Mouse (Mus musculus): ENCODE results near the gene Cped1. TPM values are rescaled to one million over a fixed set of nuclear protein-coding genes. Genes with fewer than 3 reads are reported as not detected.
"Not testable (repeated sequence)": the region's sequence is repeated elsewhere in the genome, so short reads cannot be mapped to it uniquely, and the experiment has no call there.

Gene Cped1
- total and polyA plus RNA-seq, 3 experiments, result not detected

GRCm38 (mm10) chr6:22124575-22125330, 139.0 kb downstream of the Cped1 start:
- H3K4me3 ChIP-seq (ENCODE audit: control insufficient read depth in 1 of 2, insufficient read depth in 1 of 2, low read depth in 2 of 2, low read length in 2 of 2); H3K27ac ChIP-seq (ENCODE audit: control insufficient read depth, low read depth, low read length); H3K4me1 ChIP-seq (ENCODE audit: control insufficient read depth in 1 of 2, insufficient read depth in 2 of 2, low read length in 2 of 2); H3K79me2 ChIP-seq (ENCODE audit: control insufficient read depth, insufficient read depth, low read length, poor library complexity); H3K36me3 ChIP-seq (ENCODE audit: control insufficient read depth in 1 of 2, insufficient read depth in 2 of 2, low read length in 2 of 2); H3K9me3 ChIP-seq (replicated peaks; ENCODE audit: insufficient read depth, low read length); H3K9ac ChIP-seq (ENCODE audit: control insufficient read depth, low read depth, low read length, poor library complexity, severe bottlenecking); H3K27me3 ChIP-seq (ENCODE audit: control insufficient read depth in 1 of 2, insufficient read depth in 2 of 2, low read length in 2 of 2): not testable (repeated sequence)
- TF ChIP-seq GATA1 (IDR thresholded peaks at IDR 0.05; ENCODE audit: low read depth, low read length), result 0 out of 2 replicates have a peak, but pooled peaks have one; percentile 5
- TF ChIP-seq RCOR1 (IDR thresholded peaks at IDR 0.05; ENCODE audit: low read depth, low read length), result 0 out of 2 replicates have a peak, but pooled peaks have one; percentile 39
- peak in 1 of 2 experiments; percentile 84; a peak in 2 of 4 replicates for TF ChIP-seq EP300 (IDR thresholded peaks at IDR 0.05; ENCODE audit: low read depth in 1 of 2, low read length in 2 of 2)
- 0 out of 2 replicates have a peak, but pooled peaks have one; percentile 23 for TF ChIP-seq SMC3 (IDR thresholded peaks at IDR 0.05; ENCODE audit: low read depth, low read length)
- peak; percentile 85 for DNase-seq (ENCODE audit: low read depth, low spot score)

- H3K36me3 ChIP-seq (ENCODE audit: control insufficient read depth in 1 of 2, insufficient read depth in 2 of 2, low read length in 2 of 2), result no peaks in the 10 kb centered on the region
- no peaks in the 10 kb centered on the region for H3K9me3 ChIP-seq (replicated peaks; ENCODE audit: insufficient read depth, low read length)
- no peaks in the 10 kb centered on the region for H3K4me1 ChIP-seq (ENCODE audit: control insufficient read depth in 1 of 2, insufficient read depth in 2 of 2, low read length in 2 of 2)
- no peak overlapping the region for H3K27ac ChIP-seq (ENCODE audit: control insufficient read depth, low read depth, low read length)
- H3K27me3 ChIP-seq (ENCODE audit: control insufficient read depth in 1 of 2, insufficient read depth in 2 of 2, low read length in 2 of 2), result no peaks in the 10 kb centered on the region
- no peaks in the 10 kb centered on the region for H3K79me2 ChIP-seq (ENCODE audit: control insufficient read depth, insufficient read depth, low read length, poor library complexity)
- H3K9ac ChIP-seq (ENCODE audit: control insufficient read depth, low read depth, low read length, poor library complexity, severe bottlenecking), result no peak overlapping the region
- DNase-seq (ENCODE audit: low read depth, low spot score), result no peak
- no peak overlapping the region for H3K4me3 ChIP-seq (ENCODE audit: control insufficient read depth in 1 of 2, insufficient read depth in 1 of 2, low read depth in 2 of 2, low read length in 2 of 2)
- TF ChIP-seq ETS1 (IDR thresholded peaks at IDR 0.05; ENCODE audit: low read depth, low read length) (no peak), TCF12 (IDR thresholded peaks at IDR 0.05; ENCODE audit: low read depth, low read length) (no peak), POLR2AphosphoS5 (IDR thresholded peaks at IDR 0.05; ENCODE audit: borderline replicate concordance, low read depth, low read length) (no peak), USF2 (IDR thresholded peaks at IDR 0.05; ENCODE audit: borderline replicate concordance in 1 of 2, insufficient read depth in 1 of 2, low read depth in 1 of 2, low read length in 2 of 2) (no peak), CHD1 (IDR thresholded peaks at IDR 0.05; ENCODE audit: low read depth, low read length) (no peak), CTCF (IDR thresholded peaks at IDR 0.05 in 2 of 3, conservative IDR thresholded peaks at IDR 0.05 in 1 of 3; ENCODE audit: control insufficient read depth in 1 of 3, insufficient read depth in 1 of 3, low read depth in 2 of 3, low read length in 3 of 3, poor library complexity in 1 of 3, severe bottlenecking in 1 of 3) (no peak)
Observed at GRCm38 (mm10) chr6:22135038-22135631, 149.4 kb downstream of the Cped1 start.

- Histone ChIP-seq H3K9me3 (replicated peaks; ENCODE audit: insufficient read depth, low read length) (no peaks in the 10 kb centered on the region), H3K4me1 (ENCODE audit: control insufficient read depth in 1 of 2, insufficient read depth in 2 of 2, low read length in 2 of 2) (no peaks in the 10 kb centered on the region), H3K9ac (ENCODE audit: control insufficient read depth, low read depth, low read length, poor library complexity, severe bottlenecking) (no peak overlapping the region), H3K36me3 (ENCODE audit: control insufficient read depth in 1 of 2, insufficient read depth in 2 of 2, low read length in 2 of 2) (no peaks in the 10 kb centered on the region), H3K79me2 (ENCODE audit: control insufficient read depth, insufficient read depth, low read length, poor library complexity) (no peaks in the 10 kb centered on the region), H3K4me3 (ENCODE audit: control insufficient read depth in 1 of 2, insufficient read depth in 1 of 2, low read depth in 2 of 2, low read length in 2 of 2) (no peak overlapping the region), H3K27me3 (ENCODE audit: control insufficient read depth in 1 of 2, insufficient read depth in 2 of 2, low read length in 2 of 2) (no peaks in the 10 kb centered on the region), H3K27ac (ENCODE audit: control insufficient read depth, low read depth, low read length) (no peak overlapping the region)
- no peak for DNase-seq (ENCODE audit: low read depth, low spot score)
- TF ChIP-seq TCF12 (IDR thresholded peaks at IDR 0.05; ENCODE audit: low read depth, low read length) (no peak), MYB (IDR thresholded peaks at IDR 0.05; ENCODE audit: low read depth, low read length) (no peak), MEF2A (IDR thresholded peaks at IDR 0.05; ENCODE audit: extremely low read depth, insufficient replicate concordance, low read depth, low read length, poor library complexity, severe bottlenecking) (no peak), SIN3A (IDR thresholded peaks at IDR 0.05; ENCODE audit: low read length) (no peak), POLR2A (IDR thresholded peaks at IDR 0.05; ENCODE audit: control insufficient read depth in 1 of 2, insufficient read depth in 1 of 2, low read depth in 1 of 2, low read length in 2 of 2, poor library complexity in 1 of 2) (no peak)
Observed at GRCm38 (mm10) chr6:22136805-22137204, 151.1 kb downstream of the Cped1 start.
